Mouse (Mus musculus) embryonic facial prominence, embryonic 11.5 days (tissue): ENCODE data around the gene Csk. TPM values are rescaled to one million over a fixed set of nuclear protein-coding genes. Genes with fewer than 3 reads are reported as not detected.

Experiments used
- ATAC-seq: fragments of 200-750 bp; cut with Nextera tagmentation; replicated peaks from 2 replicates; pipeline ENCODE4 v1.8.0; 2017; ENCODE audit warnings: low read depth; ENCODE audit not compliant: insufficient number of reproducible peaks, low FRiP score, low TSS enrichment
- DNase-seq: peaks from one replicate; pipeline ENCODE4 v3.0.0-alpha.2; 2015; ENCODE audit warnings: low spot score
- H3K27ac ChIP-seq: fragments of 300-500 bp; sonication (generic); replicated peaks from 2 replicates; pipeline ENCODE4 v1.5.1; 2014; ENCODE audit warnings: mild to moderate bottlenecking, low read depth, low read length, control low read depth
- H3K27me3 ChIP-seq: fragments of 300-500 bp; sonication (generic); 2 replicates; pipeline ENCODE4 v1.6.1; 2014; ENCODE audit warnings: mild to moderate bottlenecking, low read length, moderate library complexity, mixed read lengths; ENCODE audit not compliant: control insufficient read depth, insufficient read depth
- H3K36me3 ChIP-seq: fragments of 300-500 bp; sonication (generic); replicated peaks from 2 replicates; pipeline ENCODE4 v1.6.1; 2014; ENCODE audit warnings: low read depth, mild to moderate bottlenecking, low read length, moderate library complexity, mixed read lengths; ENCODE audit not compliant: control insufficient read depth, insufficient read depth
- H3K4me1 ChIP-seq: fragments of 300-500 bp; sonication (generic); 2 replicates; pipeline ENCODE4 v1.6.1; 2014; ENCODE audit warnings: low read length, mixed read lengths; ENCODE audit not compliant: control insufficient read depth, insufficient read depth
- H3K4me2 ChIP-seq: fragments of 300-500 bp; sonication (generic); 2 replicates; pipeline ENCODE4 v1.6.1; 2014; ENCODE audit warnings: low read depth, mild to moderate bottlenecking, control low read depth, low read length, moderate library complexity
- H3K4me3 ChIP-seq: fragments of 300-500 bp; sonication (generic); 2 replicates; pipeline ENCODE4 v1.5.1; 2014; ENCODE audit warnings: low read depth, low read length, control low read depth
- H3K9ac ChIP-seq: fragments of 300-500 bp; sonication (generic); replicated peaks from 2 replicates; pipeline ENCODE4 v1.6.1; 2014; ENCODE audit warnings: mild to moderate bottlenecking, control low read depth, low read length
- H3K9me3 ChIP-seq: fragments of 300-500 bp; sonication (generic); replicated peaks from 2 replicates; pipeline ENCODE4 v1.6.1; 2016; ENCODE audit warnings: mild to moderate bottlenecking, low read length, inconsistent platforms, mixed read lengths; ENCODE audit not compliant: control insufficient read depth
- WGBS: fragments of 180-500 bp; shearing (Covaris S2); extraction: QIAGEN DNeasy Blood & Tissue Kit; methylation state at CpG from one replicate; pipeline ENCODE4 v1.1.7; 2014; 5-methylcytosine and 5-hydroxymethylcytosine counted together
- polyA plus RNA-seq: library from polyadenylated mRNA; unstranded; fragments of >200 nt; fragmentation: Nextera tagmentation; extraction: Ambion mirVana; gene quantifications from 2 replicates; pipeline ENCODE4 v1.2.1, GENCODE M21; 2014

Csk gene
- polyA plus RNA-seq, 1 experiment from 2014 or later = 31.4 TPM

DNA sequence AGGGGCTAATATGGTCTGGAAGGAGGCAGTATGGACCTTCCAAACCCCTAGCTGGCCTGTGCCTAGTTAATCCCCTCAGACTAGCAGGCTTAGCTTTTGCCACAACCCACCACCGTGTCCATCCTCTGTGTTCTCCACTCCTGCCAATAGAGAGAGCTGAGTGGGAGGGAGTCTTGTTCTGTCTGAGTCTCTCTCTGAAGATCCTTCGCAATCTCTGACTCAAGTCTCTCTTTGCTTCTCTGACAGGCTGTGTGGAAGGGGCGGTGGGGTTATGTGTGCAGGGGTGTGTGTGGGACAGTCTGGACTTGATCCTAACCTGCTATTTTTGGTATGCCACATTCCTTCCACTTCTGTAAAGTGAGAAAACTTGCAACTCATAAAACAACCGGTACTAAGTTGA, 48.6 kb downstream of the Csk start:
- Histone ChIP-seq H3K4me2 (no peak overlapping the region), H3K4me3 (no peak overlapping the region), H3K4me1 (peaks cover 3% of the 10 kb centered on the region; the same call in 1 of the 2 replicates), H3K9me3 (no peaks in the 10 kb centered on the region), H3K36me3 (no peaks in the 10 kb centered on the region), H3K9ac (no peak overlapping the region), H3K27me3 (no peaks in the 10 kb centered on the region), H3K27ac (no peak overlapping the region)
- 85% methylated on average over 4 of the region's 4 CpGs for WGBS
- ATAC-seq = no peak
- no peak for DNase-seq

DNA sequence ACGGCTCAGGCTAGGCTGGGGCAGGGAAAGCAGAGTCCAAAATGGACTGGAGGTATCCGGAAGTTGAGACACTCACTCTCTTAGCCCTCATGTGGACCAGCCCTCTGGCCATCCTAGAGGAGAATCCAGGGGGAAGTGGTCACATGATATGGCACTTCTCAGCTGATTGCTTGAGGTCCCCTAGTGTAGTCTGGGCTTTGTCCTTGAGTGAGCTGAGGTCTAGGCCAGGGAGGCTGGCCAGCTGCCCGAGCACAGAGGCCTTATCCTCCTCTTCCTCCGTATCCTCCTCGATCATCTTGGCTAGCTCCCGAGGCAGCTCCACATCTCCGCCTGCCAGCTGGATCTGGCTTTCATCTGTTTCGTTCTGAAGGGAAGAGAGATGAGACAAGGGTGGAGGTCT, 51.3 kb downstream of the Csk start:
- H3K27ac ChIP-seq = no peak overlapping the region
- H3K4me2 ChIP-seq = no peak overlapping the region
- DNase-seq (no peak), ATAC-seq (no peak)
- H3K9ac ChIP-seq = no peak overlapping the region
- H3K4me3 ChIP-seq = no peak overlapping the region
- H3K36me3 ChIP-seq = no peaks in the 10 kb centered on the region
- 65% methylated on average over 8 of the region's 8 CpGs for WGBS
- H3K27me3 ChIP-seq = no peaks in the 10 kb centered on the region
- no peaks in the 10 kb centered on the region for H3K9me3 ChIP-seq
- H3K4me1 ChIP-seq = peaks cover 3% of the 10 kb centered on the region; the same call in 1 of the 2 replicates

GRCm38 (mm10) chr9:57601353-57601706, 52.1 kb downstream of the Csk start:
- no peak overlapping the region for H3K27ac ChIP-seq
- no peak overlapping the region for H3K9ac ChIP-seq
- peaks cover 3% of the 10 kb centered on the region; the same call in 1 of the 2 replicates for H3K4me1 ChIP-seq

GRCm38 (mm10) chr9:57600620-57601352, 52.6 kb downstream of the Csk start:
- H3K4me2 ChIP-seq = no peak overlapping the region
- WGBS = 9% methylated on average over 3 of the region's 3 CpGs
- H3K4me3 ChIP-seq = no peak overlapping the region
- no peaks in the 10 kb centered on the region for H3K27me3 ChIP-seq
- no peak for ATAC-seq
- no peaks in the 10 kb centered on the region for H3K36me3 ChIP-seq
- no peaks in the 10 kb centered on the region; the same call in 1 of the 2 replicates for H3K4me1 ChIP-seq
- peak; percentile 25 for DNase-seq
- no peaks in the 10 kb centered on the region for H3K9me3 ChIP-seq
- no peak overlapping the region for H3K9ac ChIP-seq
- no peak overlapping the region for H3K27ac ChIP-seq

More at GRCm38 (mm10) chr9:57601353-57601706, 52.1 kb downstream of the Csk start:
- no peak for DNase-seq
- ATAC-seq = no peak
- no peak overlapping the region for H3K4me2 ChIP-seq
- no peak overlapping the region for H3K4me3 ChIP-seq
- H3K36me3 ChIP-seq = no peaks in the 10 kb centered on the region
- H3K27me3 ChIP-seq = no peaks in the 10 kb centered on the region
- WGBS = 69% methylated on average over 2 of the region's 2 CpGs
- no peaks in the 10 kb centered on the region for H3K9me3 ChIP-seq

- WGBS = 39% methylated on average over 8 of the region's 8 CpGs
- Histone ChIP-seq H3K36me3 (no peaks in the 10 kb centered on the region), H3K4me1 (no peaks in the 10 kb centered on the region; the same call in 1 of the 2 replicates), H3K4me2 (no peak overlapping the region), H3K4me3 (no peak overlapping the region), H3K27me3 (no peaks in the 10 kb centered on the region), H3K9me3 (no peaks in the 10 kb centered on the region), H3K9ac (no peak overlapping the region), H3K27ac (no peak overlapping the region)
- ATAC-seq (peak; percentile 59; the same call in 1 of the 2 replicates), DNase-seq (no peak)
These were observed 54.4 kb downstream of the Csk start for GRCm38 (mm10) chr9:57598851-57599563.

- no peak for DNase-seq
- Histone ChIP-seq H3K27me3 (no peaks in the 10 kb centered on the region), H3K4me2 (no peak overlapping the region), H3K36me3 (no peaks in the 10 kb centered on the region), H3K9me3 (no peaks in the 10 kb centered on the region), H3K27ac (0 out of 2 replicates have a peak overlapping the region, but pooled peaks have one; percentile 13), H3K4me1 (no peaks in the 10 kb centered on the region; the same call in 1 of the 2 replicates), H3K9ac (no peak overlapping the region), H3K4me3 (no peak overlapping the region)
- ATAC-seq = peak; percentile 42; the same call in 1 of the 2 replicates
- 23% methylated on average over 4 of the region's 4 CpGs for WGBS
These were observed 55.5 kb downstream of the Csk start for GRCm38 (mm10) chr9:57597929-57598382.

DNA sequence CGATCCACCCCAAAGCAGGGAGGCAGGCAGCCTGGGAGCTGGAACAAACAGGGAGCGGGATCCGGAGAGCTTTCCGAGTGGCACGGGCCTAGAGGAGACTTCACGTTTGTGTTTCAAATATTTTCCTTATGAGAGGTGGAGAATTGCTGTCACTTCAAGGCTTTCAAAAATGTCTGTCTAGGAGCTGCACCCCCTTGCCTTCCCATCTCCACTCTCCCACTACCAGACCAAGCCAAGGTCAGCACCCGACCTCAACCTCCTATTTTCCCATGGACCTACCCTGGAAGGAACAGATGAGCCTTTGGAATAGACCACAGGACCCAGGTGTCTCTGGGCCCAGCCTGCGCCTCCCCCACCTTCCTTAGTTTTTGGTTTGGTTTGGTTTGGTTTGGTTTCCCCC, 56.2 kb downstream of the Csk start:
- H3K4me2 ChIP-seq = no peak overlapping the region
- H3K27me3 ChIP-seq = no peaks in the 10 kb centered on the region
- no peak for DNase-seq
- H3K4me3 ChIP-seq = no peak overlapping the region
- no peaks in the 10 kb centered on the region; the same call in 1 of the 2 replicates for H3K4me1 ChIP-seq
- no peaks in the 10 kb centered on the region for H3K36me3 ChIP-seq
- no peak for ATAC-seq
- no peaks in the 10 kb centered on the region for H3K9me3 ChIP-seq
- no peak overlapping the region for H3K27ac ChIP-seq
- H3K9ac ChIP-seq = no peak overlapping the region
- WGBS = 74% methylated on average over 8 of the region's 8 CpGs

GRCm38 (mm10) chr9:57594174-57594509, 59.3 kb downstream of the Csk start:
- DNase-seq = no peak
- no peak overlapping the region for H3K4me3 ChIP-seq

More at GRCm38 (mm10) chr9:57594174-57594509, 59.3 kb downstream of the Csk start:
- no peaks in the 10 kb centered on the region for H3K9me3 ChIP-seq
- H3K36me3 ChIP-seq = no peaks in the 10 kb centered on the region
- no peak overlapping the region for H3K27ac ChIP-seq
- H3K27me3 ChIP-seq = no peaks in the 10 kb centered on the region
- WGBS = 74% methylated on average over 9 of the region's 9 CpGs
- ATAC-seq = no peak
- H3K9ac ChIP-seq = no peak overlapping the region
- H3K4me2 ChIP-seq = no peak overlapping the region
- no peaks in the 10 kb centered on the region; the same call in 1 of the 2 replicates for H3K4me1 ChIP-seq
